Mouse (Mus musculus) kidney, postnatal 4 days (tissue): Measurements from ENCODE around the gene Gm20425.
A peak's percentile ranks its signal among the peaks of the same experiment; 100 is the strongest.

Source experiments
- DNase-seq, 2 experiments: peaks; one replicate each; pipeline ENCODE4 v3.0.0; 2021; ENCODE audit warnings: mixed read lengths in 2 of 2

Gene Gm20425

GRCm38 (mm10) chr9:103230151-103230951, at the start of gene Gm20425, which contains the start of gene Trf:
Gene Gm20425, minus strand, starts transcription at chr9:103230307.
Gene Trf, minus strand, starts transcription at chr9:103230444.
- peak; percentile 41 to 62 for DNase-seq

GRCm38 (mm10) chr9:103276876-103277275, 46.8 kb upstream of the Gm20425 start:
- no peak for DNase-seq

GRCm38 (mm10) chr9:103275676-103276075, 45.6 kb upstream of the Gm20425 start:
- DNase-seq = no peak

GRCm38 (mm10) chr9:103274819-103275218, 44.7 kb upstream of the Gm20425 start:
- DNase-seq = no peak

- DNase-seq = no peak
Measured at GRCm38 (mm10) chr9:103271104-103271503, 41.0 kb upstream of the Gm20425 start.

- DNase-seq = no peak
Measured at GRCm38 (mm10) chr9:103265778-103266177, 35.7 kb upstream of the Gm20425 start.

- no peak for DNase-seq
Measured at GRCm38 (mm10) chr9:103252906-103253305, 22.8 kb upstream of the Gm20425 start.

- no peak for DNase-seq
Measured at GRCm38 (mm10) chr9:103248618-103249017, 18.5 kb upstream of the Gm20425 start.

- no peak for DNase-seq
Measured at GRCm38 (mm10) chr9:103246526-103247168, 16.5 kb upstream of the Gm20425 start.

GRCm38 (mm10) chr9:103243640-103244039, 13.5 kb upstream of the Gm20425 start:
- DNase-seq = no peak

- no peak for DNase-seq
Measured at GRCm38 (mm10) chr9:103241206-103241605, 11.1 kb upstream of the Gm20425 start.

- DNase-seq = no peak
Measured at GRCm38 (mm10) chr9:103239471-103239870, 9.4 kb upstream of the Gm20425 start.

- peak; percentile 6 to 26 for DNase-seq
Measured at GRCm38 (mm10) chr9:103234565-103235165, 4.6 kb upstream of the Gm20425 start.

- DNase-seq = no peak
Measured at GRCm38 (mm10) chr9:103234059-103234458, 4.0 kb upstream of the Gm20425 start.

GRCm38 (mm10) chr9:103233006-103233395, 2.9 kb upstream of the Gm20425 start:
- peak in 1 of 2 experiments; percentile 11 for DNase-seq

GRCm38 (mm10) chr9:103232232-103233005, 2.3 kb upstream of the Gm20425 start:
- no peak for DNase-seq

GRCm38 (mm10) chr9:103229037-103229867, 855 bp downstream of the Gm20425 start:
- DNase-seq = no peak

- DNase-seq = no peak
Measured at GRCm38 (mm10) chr9:103228370-103229003, 1.6 kb downstream of the Gm20425 start.

- no peak for DNase-seq
Measured at GRCm38 (mm10) chr9:103227760-103228159, 2.3 kb downstream of the Gm20425 start.

- peak; percentile 69 for DNase-seq
Measured at GRCm38 (mm10) chr9:103226806-103227205, 3.3 kb downstream of the Gm20425 start.

GRCm38 (mm10) chr9:103225464-103225863, 4.6 kb downstream of the Gm20425 start:
- DNase-seq = peak; percentile 35 to 42
